Mouse (Mus musculus): Measurements from ENCODE around the gene Ercc6. TPM values are rescaled to one million over a fixed set of nuclear protein-coding genes. Genes with fewer than 3 reads are reported as not detected.

Ercc6 gene
- polyA plus RNA-seq, 1 experiment from 2014 or later = 18.8 TPM

DNA sequence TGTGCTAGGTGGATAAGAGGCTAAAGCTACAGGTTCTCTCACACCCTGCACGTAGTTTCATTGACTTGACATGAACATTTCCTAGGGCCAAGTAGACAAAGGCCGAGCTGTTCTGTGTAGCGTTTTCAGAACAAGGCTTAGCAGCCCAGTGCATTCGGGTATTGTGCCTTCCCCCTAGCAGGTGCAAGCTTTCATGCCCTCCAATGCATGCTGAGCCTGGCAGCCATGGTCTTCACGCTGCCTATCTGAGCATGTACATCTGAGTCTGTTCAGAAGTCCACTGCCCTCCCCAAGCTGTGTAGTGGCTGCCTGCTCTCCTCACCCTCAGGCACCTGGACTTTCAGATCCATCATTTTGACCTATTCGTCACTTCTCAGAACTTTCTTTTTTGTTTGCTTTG lies 50.3 kb downstream of the Ercc6 start:
- H3K9ac ChIP-seq (ENCODE audit: low read depth, low read length) = no peak overlapping the region
- H3K4me3 ChIP-seq (ENCODE audit: low read depth, low read length) = no peak overlapping the region
- DNase-seq (ENCODE audit: low spot score) = no peak
- no peak for ATAC-seq (replicated peaks; ENCODE audit: low FRiP score)
- no peaks in the 10 kb centered on the region for H3K4me1 ChIP-seq (replicated peaks; ENCODE audit: control insufficient read depth, insufficient read depth, low read length)
- H3K9me3 ChIP-seq (ENCODE audit: control insufficient read depth, low read length) = no peaks in the 10 kb centered on the region
- H3K27me3 ChIP-seq (replicated peaks; ENCODE audit: control insufficient read depth, insufficient read depth, low read length) = no peaks in the 10 kb centered on the region
- WGBS = 96% methylated on average over 6 of the region's 6 CpGs
- no peak overlapping the region for H3K4me2 ChIP-seq
- H3K36me3 ChIP-seq (ENCODE audit: control insufficient read depth, insufficient read depth, low read length) = peaks cover 23% of the 10 kb centered on the region; the same call in 1 of the 2 replicates
- H3K27ac ChIP-seq (ENCODE audit: low read depth, low read length) = no peak overlapping the region

DNA sequence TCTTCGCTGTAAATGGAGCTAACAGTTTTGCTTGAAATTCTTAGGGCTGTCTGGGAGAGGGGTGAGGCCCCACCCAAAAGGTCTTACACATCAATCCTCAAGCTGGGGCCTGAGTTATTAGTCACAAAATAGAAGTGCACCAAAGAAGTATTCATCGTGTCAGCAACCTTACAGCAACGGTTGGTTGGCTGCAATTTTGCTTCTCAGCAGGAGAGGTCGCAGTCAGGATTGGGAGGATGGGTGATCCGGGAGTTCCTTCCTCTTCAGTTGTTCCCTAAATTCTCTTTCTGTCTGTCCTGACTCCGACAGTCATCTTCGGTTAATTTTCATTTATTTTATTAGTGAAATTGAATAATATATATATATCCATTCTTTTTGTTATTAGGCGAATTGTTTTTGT lies 59.2 kb downstream of the Ercc6 start:
- no peaks in the 10 kb centered on the region for H3K4me1 ChIP-seq (replicated peaks; ENCODE audit: control insufficient read depth, insufficient read depth, low read length)
- H3K4me3 ChIP-seq (ENCODE audit: low read depth, low read length) = no peak overlapping the region
- no peaks in the 10 kb centered on the region for H3K9me3 ChIP-seq (ENCODE audit: control insufficient read depth, low read length)
- no peak overlapping the region for H3K9ac ChIP-seq (ENCODE audit: low read depth, low read length)
- 73% methylated on average over 8 of the region's 8 CpGs for WGBS
- H3K27me3 ChIP-seq (replicated peaks; ENCODE audit: control insufficient read depth, insufficient read depth, low read length) = no peaks in the 10 kb centered on the region
- H3K36me3 ChIP-seq (ENCODE audit: control insufficient read depth, insufficient read depth, low read length) = peaks cover 36% of the 10 kb centered on the region
- DNase-seq (ENCODE audit: low spot score) (no peak), ATAC-seq (replicated peaks; ENCODE audit: low FRiP score) (no peak)
- no peak overlapping the region for H3K27ac ChIP-seq (ENCODE audit: low read depth, low read length)
- H3K4me2 ChIP-seq = no peak overlapping the region

DNA sequence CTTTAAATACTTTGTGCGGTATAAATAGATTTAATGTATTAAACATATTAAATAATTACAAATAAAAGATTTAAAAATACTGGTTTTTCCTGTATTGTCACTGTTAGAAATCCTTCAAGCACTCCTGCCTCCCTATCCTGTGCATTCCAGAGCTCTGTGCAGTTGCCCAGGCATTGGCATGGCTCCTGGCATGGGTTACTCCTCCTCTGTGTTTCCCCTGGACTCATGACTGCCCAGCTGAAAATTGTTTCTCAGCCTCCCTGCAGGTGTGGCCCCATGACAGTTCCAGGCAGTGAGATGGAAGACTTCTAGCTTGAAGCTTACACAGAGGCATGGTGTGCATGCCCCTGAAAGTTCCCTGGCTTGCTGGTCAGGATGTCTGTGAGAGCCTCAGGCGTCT lies 65.1 kb downstream of the Ercc6 start:
- WGBS = 90% methylated on average over 2 of the region's 2 CpGs
- Histone ChIP-seq H3K36me3 (ENCODE audit: control insufficient read depth, insufficient read depth, low read length) (peaks cover 15% of the 10 kb centered on the region), H3K4me2 (no peak overlapping the region), H3K27me3 (replicated peaks; ENCODE audit: control insufficient read depth, insufficient read depth, low read length) (no peaks in the 10 kb centered on the region), H3K4me1 (replicated peaks; ENCODE audit: control insufficient read depth, insufficient read depth, low read length) (no peaks in the 10 kb centered on the region), H3K9ac (ENCODE audit: low read depth, low read length) (no peak overlapping the region), H3K27ac (ENCODE audit: low read depth, low read length) (no peak overlapping the region), H3K4me3 (ENCODE audit: low read depth, low read length) (no peak overlapping the region), H3K9me3 (ENCODE audit: control insufficient read depth, low read length) (no peaks in the 10 kb centered on the region)
- no peak for DNase-seq (ENCODE audit: low spot score)
- no peak for ATAC-seq (replicated peaks; ENCODE audit: low FRiP score)

DNA sequence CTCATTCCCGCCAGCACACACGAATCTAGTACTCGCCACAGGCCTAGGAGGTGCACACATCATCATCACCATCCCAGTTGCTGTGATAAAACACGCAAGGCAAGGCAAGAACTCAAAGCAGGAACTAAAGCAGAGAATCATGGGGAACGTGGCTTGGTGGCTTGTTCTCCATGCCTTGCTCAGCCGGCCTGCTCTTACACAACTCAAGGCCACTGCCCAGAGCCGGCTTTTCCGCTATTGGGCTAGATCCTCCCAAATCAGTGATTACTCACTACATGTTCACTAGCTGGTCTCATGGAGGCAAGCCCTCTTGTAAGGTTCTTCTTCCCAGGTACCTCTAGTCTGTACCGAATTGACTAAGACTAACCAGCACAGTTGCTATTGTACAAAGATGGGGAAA lies 70.4 kb downstream of the Ercc6 start:
- H3K27me3 ChIP-seq (replicated peaks; ENCODE audit: control insufficient read depth, insufficient read depth, low read length) = no peaks in the 10 kb centered on the region; the same call in 1 of the 2 replicates
- ATAC-seq (replicated peaks; ENCODE audit: low FRiP score) = no peak
- WGBS = 85% methylated on average over 9 of the region's 9 CpGs
- H3K4me3 ChIP-seq (ENCODE audit: low read depth, low read length) = no peak overlapping the region
- no peak for DNase-seq (ENCODE audit: low spot score)
- no peak overlapping the region for H3K4me2 ChIP-seq
- no peak overlapping the region for H3K27ac ChIP-seq (ENCODE audit: low read depth, low read length)
- no peaks in the 10 kb centered on the region for H3K4me1 ChIP-seq (replicated peaks; ENCODE audit: control insufficient read depth, insufficient read depth, low read length)
- no peaks in the 10 kb centered on the region for H3K9me3 ChIP-seq (ENCODE audit: control insufficient read depth, low read length)
- H3K36me3 ChIP-seq (ENCODE audit: control insufficient read depth, insufficient read depth, low read length) = no peaks in the 10 kb centered on the region
- H3K9ac ChIP-seq (ENCODE audit: low read depth, low read length) = no peak overlapping the region

DNA sequence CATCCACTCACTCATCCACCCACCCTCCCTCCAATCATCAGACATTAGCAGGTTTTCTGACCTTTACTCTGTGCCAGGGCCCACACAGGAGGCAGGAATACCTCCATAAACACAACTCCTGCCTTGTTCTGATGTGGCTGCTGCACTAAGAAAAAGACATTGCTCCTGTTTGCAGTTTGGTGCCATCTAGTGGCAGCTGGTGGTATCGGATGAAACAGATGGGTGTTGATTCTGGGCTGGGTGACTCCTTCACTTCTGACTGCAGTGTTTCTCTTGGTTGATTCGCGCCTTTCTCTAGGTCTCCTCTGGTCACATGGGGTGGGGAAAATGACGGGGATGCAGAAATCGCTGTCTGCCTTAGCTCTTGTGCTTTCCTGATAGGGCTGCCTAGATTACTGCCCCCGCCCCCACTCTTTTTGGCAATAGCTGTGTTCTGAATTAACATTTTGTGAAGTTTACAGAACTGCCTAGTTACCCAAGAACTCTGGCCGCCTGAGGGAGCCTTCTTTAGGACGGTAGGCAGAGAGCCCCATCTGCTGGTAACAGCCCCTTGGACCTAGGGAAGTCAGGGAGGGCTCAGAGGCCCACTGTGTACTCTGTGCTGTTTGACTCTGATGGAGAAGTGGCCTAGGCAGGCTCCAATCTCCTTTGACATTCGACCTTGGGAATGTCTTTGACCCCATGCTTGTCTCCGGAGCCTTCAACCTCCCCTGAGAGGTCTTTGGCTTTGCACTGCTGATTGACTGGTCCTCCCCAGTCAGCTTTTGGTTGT lies 73.9 kb downstream of the Ercc6 start:
- 16% methylated on average over 10 of the region's 10 CpGs for WGBS
- DNase-seq (ENCODE audit: low spot score) = peak; percentile 56
- no peak overlapping the region for H3K9ac ChIP-seq (ENCODE audit: low read depth, low read length)
- H3K27me3 ChIP-seq (replicated peaks; ENCODE audit: control insufficient read depth, insufficient read depth, low read length) = peaks cover 9% of the 10 kb centered on the region
- H3K4me1 ChIP-seq (replicated peaks; ENCODE audit: control insufficient read depth, insufficient read depth, low read length) = no peaks in the 10 kb centered on the region
- H3K27ac ChIP-seq (ENCODE audit: low read depth, low read length) = no peak overlapping the region
- H3K9me3 ChIP-seq (ENCODE audit: control insufficient read depth, low read length) = no peaks in the 10 kb centered on the region
- no peak overlapping the region for H3K4me3 ChIP-seq (ENCODE audit: low read depth, low read length)
- no peaks in the 10 kb centered on the region for H3K36me3 ChIP-seq (ENCODE audit: control insufficient read depth, insufficient read depth, low read length)
- no peak for ATAC-seq (replicated peaks; ENCODE audit: low FRiP score)
- H3K4me2 ChIP-seq = 0 out of 2 replicates have a peak overlapping the region, but pooled peaks have one; percentile 5

DNA sequence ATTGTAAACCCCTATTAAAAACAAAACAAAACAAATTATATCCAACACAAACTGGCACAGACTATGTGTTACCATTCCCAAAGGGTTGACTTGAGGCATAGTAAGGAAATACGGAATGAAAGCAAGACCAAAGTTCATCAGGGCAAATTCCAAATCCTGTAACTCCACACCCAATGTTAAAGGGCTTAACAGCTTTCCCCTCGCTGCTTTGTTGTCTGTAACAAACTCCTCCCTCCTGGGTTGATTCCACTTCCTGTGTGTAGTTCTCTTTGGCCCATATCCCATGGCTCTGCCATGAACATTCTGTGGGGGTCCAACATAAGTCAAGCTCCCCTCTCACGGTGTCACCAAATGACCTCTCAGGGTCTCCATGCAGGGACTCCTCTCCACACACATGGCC lies 77.1 kb downstream of the Ercc6 start:
- DNase-seq (ENCODE audit: low spot score) (no peak), ATAC-seq (replicated peaks; ENCODE audit: low FRiP score) (no peak)
- H3K9me3 ChIP-seq (ENCODE audit: control insufficient read depth, low read length) = no peaks in the 10 kb centered on the region
- H3K27me3 ChIP-seq (replicated peaks; ENCODE audit: control insufficient read depth, insufficient read depth, low read length) = peaks cover 31% of the 10 kb centered on the region
- H3K36me3 ChIP-seq (ENCODE audit: control insufficient read depth, insufficient read depth, low read length) = no peaks in the 10 kb centered on the region
- H3K9ac ChIP-seq (ENCODE audit: low read depth, low read length) = no peak overlapping the region
- 61% methylated on average over 3 of the region's 3 CpGs for WGBS
- no peak overlapping the region for H3K4me2 ChIP-seq
- no peak overlapping the region for H3K4me3 ChIP-seq (ENCODE audit: low read depth, low read length)
- no peak overlapping the region for H3K27ac ChIP-seq (ENCODE audit: low read depth, low read length)
- no peaks in the 10 kb centered on the region for H3K4me1 ChIP-seq (replicated peaks; ENCODE audit: control insufficient read depth, insufficient read depth, low read length)

DNA sequence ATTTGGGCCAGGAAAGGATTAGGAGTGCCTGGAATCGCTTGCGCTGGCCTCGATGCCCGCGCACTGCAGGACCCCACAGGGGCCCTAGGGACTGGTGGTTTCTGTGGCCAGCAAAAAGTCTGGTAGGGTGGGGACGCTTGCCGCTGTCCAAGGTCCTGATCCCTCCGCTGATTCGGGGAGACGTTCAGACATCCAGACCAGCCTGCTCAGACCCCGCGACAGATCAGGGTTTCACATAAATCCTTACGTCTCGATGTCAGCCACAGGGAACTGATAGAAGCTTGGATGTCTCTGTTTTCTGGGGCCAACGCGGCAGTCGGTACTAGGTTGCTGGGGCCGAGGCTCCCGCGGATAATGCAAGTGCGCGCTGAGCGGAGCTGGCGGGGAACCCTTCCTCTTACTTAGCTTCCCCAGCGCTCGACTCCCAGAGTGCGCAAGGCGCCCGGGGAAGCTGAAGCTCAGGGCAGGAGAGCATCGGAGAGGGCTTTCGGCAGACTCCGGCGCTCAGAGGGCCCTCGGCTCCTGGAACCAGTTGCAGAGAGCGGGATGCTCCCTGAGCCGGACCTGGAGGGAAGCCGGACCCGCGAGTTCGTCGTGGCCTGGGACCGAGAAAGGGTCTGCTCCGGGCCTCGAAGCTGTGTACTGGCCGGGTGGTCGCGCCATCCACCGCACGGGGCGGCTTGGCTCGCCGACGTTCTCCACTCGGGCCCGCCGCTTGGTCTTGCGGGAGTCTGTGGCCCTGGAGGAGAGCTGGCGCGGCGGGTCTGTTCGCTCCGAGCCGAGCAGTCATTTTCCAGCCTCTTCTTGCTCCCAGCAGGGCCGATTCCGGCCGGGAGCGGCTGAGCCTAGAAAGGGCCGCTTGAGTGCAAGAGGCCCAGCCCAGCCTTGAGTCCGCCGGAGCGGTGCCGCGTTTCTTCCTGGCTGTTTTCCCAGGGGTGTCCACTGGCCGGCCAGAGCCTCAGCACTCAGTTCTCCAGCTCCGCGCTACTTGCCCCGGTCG lies 84.2 kb downstream of the Ercc6 start:
- Histone ChIP-seq H3K4me1 (replicated peaks; ENCODE audit: control insufficient read depth, insufficient read depth, low read length) (no peaks in the 10 kb centered on the region; the same call in 1 of the 2 replicates), H3K4me2 (peak overlapping the region; percentile 43), H3K9me3 (ENCODE audit: control insufficient read depth, low read length) (no peaks in the 10 kb centered on the region), H3K27me3 (replicated peaks; ENCODE audit: control insufficient read depth, insufficient read depth, low read length) (peaks cover 88% of the 10 kb centered on the region), H3K36me3 (ENCODE audit: control insufficient read depth, insufficient read depth, low read length) (no peaks in the 10 kb centered on the region), H3K27ac (ENCODE audit: low read depth, low read length) (no peak overlapping the region), H3K4me3 (ENCODE audit: low read depth, low read length) (no peak overlapping the region), H3K9ac (ENCODE audit: low read depth, low read length) (no peak overlapping the region)
- 2% methylated on average over 78 of the region's 78 CpGs for WGBS
- ATAC-seq (replicated peaks; ENCODE audit: low FRiP score) = no peak
- peak; percentile 85 for DNase-seq (ENCODE audit: low spot score)

DNA sequence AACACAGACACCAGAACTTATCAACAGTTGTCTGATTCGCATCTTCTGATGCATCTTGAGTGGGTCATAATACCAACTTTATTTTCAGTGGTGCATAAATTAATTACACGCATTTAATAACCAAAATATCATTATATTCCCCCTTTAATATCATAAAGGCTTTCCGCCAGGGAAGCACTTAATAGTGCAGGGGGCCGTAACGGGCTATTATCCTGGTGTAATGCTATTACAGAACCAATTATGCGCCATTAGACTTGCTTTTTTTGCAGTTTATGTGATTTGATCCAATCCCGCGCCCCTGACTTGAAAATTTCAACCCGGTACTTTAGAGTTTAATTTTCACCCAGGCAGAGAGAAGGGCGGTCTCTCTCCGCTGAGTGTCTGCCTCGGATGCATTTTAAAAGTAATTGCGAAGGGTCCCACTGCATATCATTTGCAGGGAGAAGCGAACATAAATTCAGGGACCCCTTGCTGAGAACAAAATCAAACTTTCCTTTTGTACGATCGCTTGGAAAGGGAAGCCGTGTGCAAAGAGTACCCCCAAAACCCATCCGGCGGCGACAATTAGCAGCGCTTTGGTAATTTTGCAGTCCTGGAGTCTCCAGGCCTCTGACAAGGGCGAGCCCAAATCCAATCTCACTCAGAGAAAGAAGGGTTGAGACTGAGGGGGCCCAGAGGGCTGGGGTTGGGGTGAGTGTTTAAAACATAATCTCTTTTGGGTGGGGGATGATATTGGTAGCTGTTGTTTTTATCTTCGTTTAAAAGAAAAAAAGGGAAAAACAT lies 85.3 kb downstream of the Ercc6 start:
- Histone ChIP-seq H3K4me2 (no peak overlapping the region), H3K4me1 (replicated peaks; ENCODE audit: control insufficient read depth, insufficient read depth, low read length) (no peaks in the 10 kb centered on the region; the same call in 1 of the 2 replicates), H3K9ac (ENCODE audit: low read depth, low read length) (no peak overlapping the region), H3K4me3 (ENCODE audit: low read depth, low read length) (no peak overlapping the region), H3K27ac (ENCODE audit: low read depth, low read length) (no peak overlapping the region), H3K36me3 (ENCODE audit: control insufficient read depth, insufficient read depth, low read length) (no peaks in the 10 kb centered on the region), H3K27me3 (replicated peaks; ENCODE audit: control insufficient read depth, insufficient read depth, low read length) (peaks cover 85% of the 10 kb centered on the region), H3K9me3 (ENCODE audit: control insufficient read depth, low read length) (no peaks in the 10 kb centered on the region)
- ATAC-seq (replicated peaks; ENCODE audit: low FRiP score) (no peak), DNase-seq (ENCODE audit: low spot score) (no peak)
- WGBS = 12% methylated on average over 23 of the region's 23 CpGs
